Mouse (Mus musculus) G1E (cell line): ENCODE data around the gene Ankk1.

Experiments
- CTCF ChIP-seq: IDR thresholded peaks from 2 replicates; pipeline ENCODE4 v1.5.1; 2012; ENCODE audit warnings: low read depth, low read length, inconsistent platforms, mixed read lengths
- GATA2 ChIP-seq: IDR thresholded peaks from 2 replicates; pipeline ENCODE4 v1.6.1; 2012; ENCODE audit warnings: low read depth, low read length, inconsistent platforms, borderline replicate concordance
- POLR2AphosphoS5 ChIP-seq: IDR thresholded peaks from 2 replicates; pipeline ENCODE4 v1.6.1; 2012; ENCODE audit warnings: low read depth, low read length, inconsistent platforms; ENCODE audit not compliant: insufficient replicate concordance

DNA sequence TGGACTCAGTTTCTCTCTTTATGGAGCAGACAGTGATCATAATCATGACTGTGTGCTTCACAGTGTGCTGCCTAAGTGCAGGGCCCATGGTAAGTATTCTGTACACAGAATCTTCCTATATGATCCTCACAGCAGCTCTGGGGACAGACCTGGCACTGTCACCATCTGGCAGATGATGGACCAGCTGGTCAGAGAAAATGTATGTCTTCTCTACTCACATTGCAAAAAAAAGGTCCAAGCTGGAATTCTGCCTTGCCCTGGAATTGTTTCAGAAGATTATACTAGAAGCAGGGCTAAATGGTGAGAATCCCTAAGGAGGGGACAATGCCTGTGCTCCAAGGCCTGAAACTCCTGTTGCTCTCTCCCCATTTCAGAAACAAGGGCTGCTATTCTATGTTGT lies 30.8 kb downstream of the Ankk1 start:
- TF ChIP-seq GATA2: no peak
- no peak for TF ChIP-seq CTCF
- no peak for TF ChIP-seq POLR2AphosphoS5
